In the genomic region with DNA sequence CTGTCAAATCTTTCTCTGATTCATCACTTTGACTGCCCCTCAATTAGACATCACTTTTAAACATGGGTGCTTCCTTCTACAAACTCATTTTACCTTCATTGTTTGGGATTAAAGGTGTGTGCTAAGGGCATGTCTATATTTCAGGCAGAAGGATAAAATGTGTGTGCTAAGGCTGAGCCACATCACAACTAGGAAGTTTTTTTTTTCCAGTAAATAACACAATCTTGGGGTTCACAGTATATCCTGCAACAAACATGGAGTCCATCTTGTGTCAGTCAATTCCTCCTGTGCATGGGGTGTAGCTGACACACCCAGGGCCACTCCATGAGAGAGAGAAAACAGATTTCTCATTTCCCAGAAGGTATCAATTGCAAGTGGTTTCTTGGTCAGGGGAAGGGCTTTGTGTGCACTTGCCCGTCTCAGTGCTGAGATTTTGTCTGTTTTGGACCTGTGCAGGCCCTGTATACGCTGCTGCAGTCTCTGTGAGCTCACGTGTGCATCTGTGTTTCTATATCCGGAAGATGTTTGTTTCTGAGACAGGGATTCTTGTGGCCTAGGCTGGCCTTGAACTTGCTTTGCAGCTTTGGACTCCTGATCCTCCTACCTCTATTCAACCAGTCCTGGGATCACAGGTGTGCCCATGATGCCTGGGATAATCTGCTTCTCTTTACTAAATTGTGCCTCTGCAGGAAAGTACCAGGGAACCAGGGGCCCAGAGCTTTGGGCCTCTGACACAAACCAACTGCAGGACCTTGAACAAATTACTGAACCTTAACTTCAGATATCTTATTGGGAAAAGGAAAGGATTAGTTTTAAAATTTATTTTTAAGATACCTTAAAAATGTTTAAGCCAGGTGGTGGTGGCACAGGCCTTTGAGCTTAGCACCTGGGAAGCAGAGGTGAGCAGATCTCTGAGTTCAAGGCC, we compare ENCODE assay signal across 34 mouse cellular contexts.
"Had no signal": no experiment of that assay in that cellular context is flagged by ENCODE, and none has a peak within 500 bp of the region (broad histone marks: within the 10 kb centered on the region; RNA-seq: fewer than 3 reads in every experiment).

No protein-coding gene starts in this region.

- ATAC-seq: hindbrain, embryonic 16.5 days; hindbrain, postnatal 0 days; inflammation-experienced regulatory T-cells, adult 6 months; intestine, embryonic 15.5 days; intestine, embryonic 16.5 days; intestine, postnatal 0 days had no signal

- H3K4me1 ChIP-seq: heart, embryonic 12.5 days; heart, embryonic 13.5 days; heart, embryonic 15.5 days; intestine, embryonic 15.5 days had no signal

- H3K27me3 ChIP-seq: heart, embryonic 12.5 days; heart, embryonic 13.5 days; heart, embryonic 15.5 days; hindbrain, embryonic 12.5 days; hindbrain, embryonic 15.5 days; intestine, embryonic 15.5 days; kidney, embryonic 15.5 days had no signal

- H3K4me3 ChIP-seq: heart, embryonic 12.5 days; heart, embryonic 13.5 days; heart, embryonic 15.5 days; hindbrain, embryonic 10.5 days; hindbrain, embryonic 12.5 days; hindbrain, embryonic 13.5 days; hindbrain, embryonic 15.5 days; intestine, embryonic 15.5 days; kidney, embryonic 15.5 days; layer of hippocampus, adult 2 months; left cerebral cortex, adult 2 months had no signal

- H3K36me3 ChIP-seq: heart, embryonic 12.5 days; heart, embryonic 13.5 days; heart, embryonic 15.5 days; hindbrain, embryonic 10.5 days; hindbrain, embryonic 12.5 days; hindbrain, embryonic 13.5 days; hindbrain, embryonic 15.5 days; intestine, embryonic 15.5 days; kidney, embryonic 15.5 days had no signal

- DNase-seq: heart, postnatal 10 days; heart, postnatal 14 days; heart, postnatal 36 days; heart, postnatal 4 days; kidney, adult 11 months; kidney, adult 18-20 months; kidney, adult 2 months; kidney, adult 8-10 months; kidney, adult 9 months; kidney, postnatal 10 days; kidney, postnatal 14 days; kidney, postnatal 25 days; kidney, postnatal 36 days; kidney, postnatal 4 days; layer of hippocampus, adult 9-11 months; layer of hippocampus, postnatal 36 days had no signal

- H3K9ac ChIP-seq: heart, embryonic 12.5 days; heart, embryonic 13.5 days; heart, embryonic 15.5 days; hindbrain, embryonic 12.5 days; hindbrain, embryonic 13.5 days; hindbrain, embryonic 14.5 days; hindbrain, embryonic 15.5 days; intestine, embryonic 15.5 days; kidney, embryonic 15.5 days had no signal

- H3K27ac ChIP-seq: heart, embryonic 13.5 days; heart, embryonic 15.5 days; hindbrain, embryonic 10.5 days; hindbrain, embryonic 12.5 days; hindbrain, embryonic 13.5 days; hindbrain, embryonic 14.5 days; hindbrain, embryonic 15.5 days; hindbrain, postnatal 0 days; intestine, embryonic 15.5 days; kidney, embryonic 15.5 days; kidney, postnatal 0 days; layer of hippocampus, adult 2 months; left cerebral cortex, adult 2 months had no signal
